Mouse (Mus musculus) erythroblast, embryonic 14.5 days (primary cell): ENCODE results near the gene Rgp1. TPM values are rescaled to one million over a fixed set of nuclear protein-coding genes. Genes with fewer than 3 reads are reported as not detected.

Source experiments
- H3K27me3 ChIP-seq: 2 replicates; pipeline ENCODE4 v1.6.1; 2012; ENCODE audit warnings: inconsistent platforms; ENCODE audit not compliant: control insufficient read depth
- H3K36me3 ChIP-seq: 2 replicates; pipeline ENCODE4 v1.6.1; 2012; ENCODE audit warnings: mild to moderate bottlenecking, inconsistent platforms; ENCODE audit not compliant: control insufficient read depth
- H3K4me1 ChIP-seq: 2 replicates; pipeline ENCODE4 v1.6.1; 2012; ENCODE audit warnings: inconsistent platforms; ENCODE audit not compliant: control insufficient read depth
- H3K4me3 ChIP-seq: replicated peaks from 2 replicates; pipeline ENCODE3; 2012; ENCODE audit warnings: moderate library complexity, mild to moderate bottlenecking, inconsistent platforms
- H3K9me3 ChIP-seq: 2 replicates; pipeline ENCODE4 v1.6.1; 2012; ENCODE audit warnings: low read length, inconsistent platforms, mixed read lengths; ENCODE audit not compliant: control insufficient read depth
- GATA1 ChIP-seq: IDR thresholded peaks from 2 replicates; pipeline ENCODE4 v1.6.1; 2012; ENCODE audit warnings: low read length, inconsistent platforms, mixed read lengths
- TAL1 ChIP-seq: IDR thresholded peaks from 3 replicates; pipeline ENCODE4 v1.6.1; 2012; ENCODE audit warnings: low read length, inconsistent platforms, mixed read lengths
- polyA plus RNA-seq: library from polyadenylated mRNA; stranded (reverse); fragments of >175 nt; gene quantifications from 2 replicates; pipeline ENCODE4 v1.2.3, GENCODE M21; 2012

The Rgp1 gene
- polyA plus RNA-seq, 1 experiment = 3.5 TPM

DNA sequence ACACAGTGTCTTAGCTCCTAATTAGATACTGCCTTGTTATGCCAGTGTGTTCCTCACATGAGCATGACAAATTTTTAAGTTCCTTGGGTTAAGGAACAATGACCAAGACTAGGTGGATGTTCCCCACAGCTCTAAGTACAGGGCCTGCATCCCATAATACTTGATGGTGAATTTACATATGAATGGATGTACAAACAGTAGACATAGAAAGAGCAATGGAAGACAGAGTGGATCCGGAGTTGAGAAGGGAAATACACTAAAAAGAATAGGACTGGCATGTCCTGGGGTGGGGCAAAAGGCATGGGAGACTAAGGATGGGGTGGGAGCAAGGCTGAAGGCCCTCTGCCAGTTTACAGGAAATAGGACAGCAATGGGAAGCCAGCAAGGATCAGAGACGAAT lies 3.2 kb upstream of the Rgp1 start:
- TF ChIP-seq TAL1 (no peak), GATA1 (no peak)
- Histone ChIP-seq H3K27me3 (no peaks in the 10 kb centered on the region), H3K4me1 (peaks cover 64% of the 10 kb centered on the region), H3K36me3 (peaks cover 67% of the 10 kb centered on the region), H3K4me3 (peak overlapping the region; percentile 34), H3K9me3 (no peaks in the 10 kb centered on the region)

DNA sequence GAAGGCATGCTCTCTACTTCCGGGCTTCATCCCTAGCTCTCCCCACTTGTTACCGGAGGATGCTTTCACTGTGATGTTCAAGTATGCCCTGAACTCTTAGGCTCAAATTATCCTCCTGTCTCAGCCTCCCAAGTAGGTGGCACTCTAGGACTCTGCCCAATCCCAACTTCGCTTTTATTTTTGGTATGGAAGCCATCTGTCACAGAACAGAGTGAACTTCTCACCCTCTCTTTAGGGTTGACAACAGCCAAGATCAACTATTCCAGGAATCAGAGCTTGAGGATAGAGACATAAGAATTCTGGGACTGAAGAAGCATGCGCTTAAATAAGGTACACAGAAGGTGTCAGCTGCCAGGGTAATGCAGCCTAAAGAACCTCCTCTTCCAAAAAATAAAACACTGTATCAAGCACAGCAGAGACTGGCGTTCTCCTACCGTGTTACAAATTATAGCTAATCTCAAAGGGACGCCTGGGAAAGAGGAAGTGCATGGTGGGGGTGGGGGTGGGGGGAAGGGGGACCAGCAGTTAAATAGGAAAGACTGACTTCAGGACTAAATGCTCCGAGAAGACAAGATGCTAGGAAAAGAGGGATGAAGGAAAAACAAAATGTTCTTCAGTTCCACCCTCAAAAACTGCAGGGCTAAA lies 1.2 kb upstream of the Rgp1 start:
- Histone ChIP-seq H3K36me3 (peaks cover 67% of the 10 kb centered on the region), H3K4me1 (peaks cover 78% of the 10 kb centered on the region), H3K4me3 (peak overlapping the region; percentile 98), H3K27me3 (no peaks in the 10 kb centered on the region), H3K9me3 (no peaks in the 10 kb centered on the region)
- TF ChIP-seq GATA1 = no peak
- TF ChIP-seq TAL1 = no peak

DNA sequence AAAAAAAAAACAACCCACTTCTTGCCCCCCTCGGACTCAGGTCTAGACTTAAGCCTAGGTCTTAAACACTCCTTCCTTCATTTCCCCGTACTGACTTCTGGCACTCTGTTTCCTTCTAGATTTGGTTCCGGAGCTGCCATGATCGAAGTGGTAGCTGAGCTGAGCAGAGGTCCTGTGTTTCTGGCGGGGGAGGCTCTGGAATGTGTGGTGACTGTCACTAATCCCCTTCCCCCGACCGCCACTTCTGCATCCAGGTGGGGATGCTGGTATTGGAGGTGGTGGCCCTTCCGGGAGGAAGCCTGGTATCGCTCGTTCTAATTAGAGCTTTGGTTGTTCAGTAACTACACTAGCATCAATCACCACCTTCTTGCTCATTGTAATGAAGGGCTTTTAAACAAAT lies 741 bp downstream of the Rgp1 start:
- peaks cover 72% of the 10 kb centered on the region for H3K4me1 ChIP-seq
- TF ChIP-seq TAL1 = no peak
- TF ChIP-seq GATA1 = no peak

DNA sequence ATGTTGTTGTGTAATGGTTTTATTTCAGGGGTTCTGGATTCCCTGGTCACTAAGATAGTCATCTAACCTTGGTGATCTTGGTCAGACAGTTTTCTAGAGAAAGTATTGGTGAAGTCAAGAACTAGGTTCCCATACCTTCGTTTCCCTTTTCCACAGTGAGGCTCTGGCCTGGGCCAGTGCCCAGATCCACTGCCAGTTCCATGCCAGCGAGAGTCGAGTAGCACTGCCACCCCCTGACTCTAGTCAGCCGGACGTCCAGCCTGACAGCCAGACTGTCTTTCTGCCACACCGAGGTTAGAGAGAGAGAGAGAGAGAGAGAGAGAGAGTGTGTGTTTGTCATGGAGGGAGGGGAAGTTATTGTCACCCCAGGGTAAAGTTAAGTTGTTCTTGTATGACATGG lies 1.2 kb downstream of the Rgp1 start:
- Histone ChIP-seq H3K9me3 (no peaks in the 10 kb centered on the region), H3K4me1 (peaks cover 70% of the 10 kb centered on the region), H3K4me3 (peak overlapping the region; percentile 98), H3K36me3 (peaks cover 67% of the 10 kb centered on the region), H3K27me3 (no peaks in the 10 kb centered on the region)
- no peak for TF ChIP-seq TAL1
- no peak for TF ChIP-seq GATA1

More for the DNA sequence above, 741 bp downstream of the Rgp1 start:
- no peaks in the 10 kb centered on the region for H3K27me3 ChIP-seq
- H3K36me3 ChIP-seq = peaks cover 67% of the 10 kb centered on the region
- H3K9me3 ChIP-seq = no peaks in the 10 kb centered on the region
- peak overlapping the region; percentile 98 for H3K4me3 ChIP-seq

DNA sequence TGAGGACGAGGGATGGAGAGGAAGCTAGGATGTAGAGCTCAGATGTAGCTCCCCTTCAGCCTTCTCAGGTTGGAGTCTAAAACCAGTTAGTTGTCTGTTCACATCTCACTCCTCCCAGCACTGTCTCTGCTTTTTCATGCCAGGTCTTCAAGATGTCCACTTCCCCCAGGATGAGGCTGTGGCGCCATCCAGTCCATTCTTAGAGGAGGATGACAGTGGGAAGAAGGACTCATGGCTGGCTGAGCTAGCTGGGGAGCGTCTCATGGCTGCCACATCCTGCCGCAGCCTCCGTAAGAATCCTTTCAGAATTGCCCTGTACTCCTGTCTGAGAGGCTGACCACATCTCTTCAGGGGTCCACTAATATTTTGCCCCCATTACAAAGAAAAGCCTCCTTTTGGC lies 2.2 kb downstream of the Rgp1 start:
- TF ChIP-seq TAL1 (no peak), GATA1 (no peak)
- Histone ChIP-seq H3K27me3 (no peaks in the 10 kb centered on the region), H3K36me3 (peaks cover 65% of the 10 kb centered on the region), H3K9me3 (no peaks in the 10 kb centered on the region), H3K4me3 (no peak overlapping the region), H3K4me1 (peaks cover 62% of the 10 kb centered on the region)

DNA sequence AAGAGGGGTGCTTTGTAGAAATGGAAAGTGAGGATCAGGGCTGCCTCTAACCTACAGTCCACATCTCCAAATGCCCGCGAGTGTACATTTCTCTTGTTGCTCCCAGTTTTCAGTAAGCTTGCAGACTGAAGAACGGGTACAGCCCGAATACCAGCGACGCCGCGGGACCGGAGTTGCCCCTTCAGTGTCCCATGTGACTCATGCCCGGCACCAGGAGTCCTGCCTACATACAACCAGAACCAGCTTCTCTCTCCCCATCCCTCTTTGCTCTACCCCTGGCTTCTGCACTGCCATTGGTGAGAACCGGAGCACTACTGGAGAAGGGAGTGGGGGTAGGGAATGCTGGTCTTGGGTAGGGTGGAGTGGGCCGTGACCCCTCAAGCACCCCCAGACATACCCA lies 2.9 kb downstream of the Rgp1 start:
- Histone ChIP-seq H3K4me1 (peaks cover 62% of the 10 kb centered on the region), H3K27me3 (no peaks in the 10 kb centered on the region), H3K4me3 (no peak overlapping the region), H3K36me3 (peaks cover 65% of the 10 kb centered on the region), H3K9me3 (no peaks in the 10 kb centered on the region)
- no peak for TF ChIP-seq TAL1
- no peak for TF ChIP-seq GATA1

DNA sequence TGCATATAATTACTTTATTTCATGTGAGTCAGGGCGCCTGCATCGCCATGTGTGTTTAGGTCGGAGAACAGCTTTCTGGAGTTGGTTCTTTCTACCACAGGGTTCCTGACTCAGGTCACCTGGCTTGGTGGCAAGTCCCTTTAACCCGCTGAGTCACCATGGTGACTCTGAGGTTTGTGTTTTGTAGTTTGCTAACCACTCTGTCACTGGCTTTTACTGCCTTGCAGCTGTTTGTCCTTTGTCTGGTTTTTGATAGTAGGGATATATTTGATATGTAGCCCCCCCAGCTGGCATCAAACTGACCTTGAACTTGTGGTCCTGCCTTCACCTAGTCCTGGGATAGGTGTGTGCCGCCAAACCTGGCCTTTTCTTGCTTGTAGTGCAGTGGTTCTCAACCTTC lies 3.7 kb downstream of the Rgp1 start:
- peaks cover 61% of the 10 kb centered on the region for H3K36me3 ChIP-seq
- TF ChIP-seq TAL1 (no peak), GATA1 (no peak)
- H3K27me3 ChIP-seq = no peaks in the 10 kb centered on the region
- no peak overlapping the region for H3K4me3 ChIP-seq
- no peaks in the 10 kb centered on the region for H3K9me3 ChIP-seq
- peaks cover 55% of the 10 kb centered on the region for H3K4me1 ChIP-seq

DNA sequence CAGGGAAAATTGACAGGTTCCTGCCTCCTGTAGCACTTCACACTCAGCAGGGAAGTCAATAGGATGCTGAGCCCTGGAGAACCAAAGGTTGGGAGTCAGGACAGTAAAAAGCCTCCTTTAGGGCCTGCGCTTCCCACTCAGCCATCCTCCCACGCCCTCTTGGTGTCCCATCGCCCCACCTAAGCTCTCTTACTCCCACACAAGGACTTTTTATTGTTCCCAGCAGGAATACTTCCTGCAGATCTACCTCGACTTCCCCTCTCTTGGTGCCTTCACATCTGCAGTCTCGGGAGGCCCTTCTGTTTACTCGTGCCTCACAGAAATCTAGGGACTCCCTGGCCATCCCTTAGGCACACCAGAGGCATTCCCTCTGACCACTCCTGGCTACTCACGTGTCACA lies 4.9 kb downstream of the Rgp1 start:
- TF ChIP-seq GATA1 = no peak
- no peak for TF ChIP-seq TAL1
- Histone ChIP-seq H3K27me3 (peaks cover 6% of the 10 kb centered on the region), H3K4me1 (peaks cover 55% of the 10 kb centered on the region), H3K36me3 (peaks cover 61% of the 10 kb centered on the region), H3K4me3 (no peak overlapping the region), H3K9me3 (no peaks in the 10 kb centered on the region)

DNA sequence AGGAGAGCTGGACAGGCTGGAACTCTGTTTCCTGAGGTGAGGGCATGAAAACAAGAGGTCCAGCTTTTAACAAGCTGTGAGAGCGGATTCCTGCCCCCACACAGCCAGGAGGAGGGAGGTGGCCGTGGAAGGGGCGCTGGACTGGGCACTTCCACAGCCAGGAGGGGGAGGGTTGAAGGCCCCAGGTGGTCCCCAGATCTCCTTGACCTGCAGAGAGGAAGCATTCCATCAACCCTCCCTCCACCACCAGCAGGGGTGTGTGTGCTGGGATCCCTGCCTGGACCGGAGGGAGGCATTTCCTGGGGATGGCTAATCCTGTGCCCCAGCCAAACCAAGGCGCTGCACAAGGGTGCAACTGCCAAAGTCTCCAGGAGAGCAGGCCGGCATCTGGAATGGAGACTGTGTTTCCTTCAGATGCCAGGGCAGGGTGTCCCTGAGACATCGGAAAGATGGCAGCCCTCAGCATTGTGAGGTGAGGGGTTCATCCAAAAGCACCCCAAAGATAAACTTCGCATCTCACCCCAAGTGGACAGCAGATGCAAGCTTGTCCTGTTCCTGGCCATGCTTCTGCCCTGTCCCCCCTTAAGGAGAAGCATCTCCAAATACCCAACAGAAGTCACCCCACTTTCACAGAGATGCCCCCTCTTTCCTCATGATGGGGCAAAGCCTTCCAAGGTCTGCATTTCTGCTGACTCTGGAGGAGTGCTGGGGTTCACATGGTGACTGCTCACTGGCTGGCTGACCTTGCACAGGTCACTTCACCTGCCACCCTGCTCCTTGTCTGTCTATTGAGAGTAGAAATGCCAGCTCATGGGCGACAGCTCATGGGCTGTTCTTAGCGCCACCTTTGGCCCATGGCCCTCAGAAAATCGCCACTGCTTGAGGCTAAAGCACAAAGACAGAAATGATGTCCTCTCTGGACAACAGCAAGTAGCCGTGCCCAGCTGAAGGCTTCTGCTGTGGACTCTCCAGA lies 6.2 kb downstream of the Rgp1 start, which contains the start of gene Msmp:
Gene Msmp (minus strand): TSS at position 51 of the 973 bp plus-strand sequence.
- peaks cover 51% of the 10 kb centered on the region for H3K4me1 ChIP-seq

More for the DNA sequence above, 6.2 kb downstream of the Rgp1 start, which contains the start of gene Msmp:
- Histone ChIP-seq H3K4me3 (no peak within 1 kb of the TSS), H3K9me3 (no peaks in the 10 kb centered on the region), H3K36me3 (peaks cover 61% of the 10 kb centered on the region), H3K27me3 (peaks cover 8% of the 10 kb centered on the region)
- TF ChIP-seq GATA1 (no peak), TAL1 (no peak)
